Mouse (Mus musculus): Measurements from ENCODE around the gene 4921539E11Rik. TPM values are rescaled to one million over a fixed set of nuclear protein-coding genes. Genes with fewer than 3 reads are reported as not detected.

4921539E11Rik gene
- total RNA-seq, 2 experiments from 2014 or later = not detected

- no peak for DNase-seq (ENCODE audit: low spot score)
- intact Hi-C loops (cut with DNase I) = no loop called here
Observed at GRCm38 (mm10) chr4:103247813-103248212, 42.9 kb downstream of the 4921539E11Rik start.

DNA sequence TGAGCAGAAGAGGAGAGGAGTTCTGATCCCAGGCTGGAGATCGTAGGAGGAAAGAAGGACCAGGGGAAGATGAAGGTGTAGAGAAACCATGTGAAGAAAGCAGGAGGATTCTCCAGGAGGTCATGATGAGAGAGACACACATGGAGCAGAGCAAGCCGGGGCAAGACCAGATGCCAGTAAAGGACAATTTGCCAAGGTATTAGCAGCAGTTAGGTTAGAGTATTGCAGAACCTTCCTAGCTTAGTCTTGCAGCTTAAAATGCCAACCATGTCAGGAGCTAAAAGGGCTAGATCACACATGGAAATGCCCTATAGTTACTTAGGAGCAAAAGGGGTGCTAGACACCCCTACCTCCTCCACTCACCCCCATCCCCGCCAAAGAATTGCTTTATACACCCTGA, 43.4 kb downstream of the 4921539E11Rik start:
- no peak for DNase-seq (ENCODE audit: low spot score)
- intact Hi-C loops (cut with DNase I) = no loop called here

DNA sequence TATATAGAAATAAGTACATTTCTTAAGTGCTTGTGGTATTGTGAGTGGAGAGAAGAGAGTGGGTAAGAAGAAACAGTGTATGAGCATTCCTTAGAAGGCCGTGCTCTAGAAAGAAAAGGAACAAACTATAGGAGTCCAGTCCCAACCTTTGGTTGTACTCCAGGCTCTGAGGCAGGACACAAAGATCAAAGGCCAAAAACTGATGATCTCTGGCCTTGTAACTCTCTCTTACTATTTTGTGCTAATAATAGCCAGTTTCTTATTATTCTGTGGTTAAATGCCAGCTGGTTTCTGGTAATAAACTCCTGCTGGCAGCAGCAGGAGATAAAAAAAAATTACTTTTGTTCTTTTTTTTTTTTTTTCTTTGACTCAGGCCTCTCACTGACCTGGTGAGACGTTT, 58.5 kb downstream of the 4921539E11Rik start:
- no peak for DNase-seq (ENCODE audit: low spot score)
- intact Hi-C loops (cut with DNase I) = no loop called here

GRCm38 (mm10) chr4:103222854-103223253, 67.8 kb downstream of the 4921539E11Rik start:
- no peak for DNase-seq (ENCODE audit: low spot score)
- intact Hi-C loops (cut with DNase I) = no loop called here

- intact Hi-C loops (cut with DNase I) = no loop called here
- DNase-seq (ENCODE audit: low spot score) = no peak
Observed at GRCm38 (mm10) chr4:103221789-103222188, 68.9 kb downstream of the 4921539E11Rik start.

GRCm38 (mm10) chr4:103219011-103219410, 71.7 kb downstream of the 4921539E11Rik start:
- no peak for DNase-seq (ENCODE audit: low spot score)
- intact Hi-C loops (cut with DNase I) = loop anchor here (5.0 to 10.0 kb wide), 2 partner anchors 93 to 126 kb away; partner anchors contain the start of gene Oma1

GRCm38 (mm10) chr4:103216046-103216445, 74.6 kb downstream of the 4921539E11Rik start:
- intact Hi-C loops (cut with DNase I) = loop anchor here (5.0 to 10.0 kb wide), 2 partner anchors 96 to 129 kb away; partner anchors contain the start of gene Oma1
- no peak for DNase-seq (ENCODE audit: low spot score)

GRCm38 (mm10) chr4:103214925-103215820, 75.5 kb downstream of the 4921539E11Rik start, which contains the start of gene Slc35d1:
Gene Slc35d1, minus strand, starts transcription at chr4:103215164.
- intact Hi-C loops (cut with DNase I) = loop anchor here (5.0 to 10.0 kb wide), 3 partner anchors 97 to 130 kb away; partner anchors contain the start of gene Oma1
- DNase-seq (ENCODE audit: low spot score) = peak; percentile 54

- intact Hi-C loops (cut with DNase I) = loop anchor here (5.0 to 10.0 kb wide), 2 partner anchors 97 to 130 kb away; no protein-coding TSS in a partner anchor
- peak; percentile 63 for DNase-seq (ENCODE audit: low spot score)
Observed at GRCm38 (mm10) chr4:103214498-103214924, 76.2 kb downstream of the 4921539E11Rik start.

DNA sequence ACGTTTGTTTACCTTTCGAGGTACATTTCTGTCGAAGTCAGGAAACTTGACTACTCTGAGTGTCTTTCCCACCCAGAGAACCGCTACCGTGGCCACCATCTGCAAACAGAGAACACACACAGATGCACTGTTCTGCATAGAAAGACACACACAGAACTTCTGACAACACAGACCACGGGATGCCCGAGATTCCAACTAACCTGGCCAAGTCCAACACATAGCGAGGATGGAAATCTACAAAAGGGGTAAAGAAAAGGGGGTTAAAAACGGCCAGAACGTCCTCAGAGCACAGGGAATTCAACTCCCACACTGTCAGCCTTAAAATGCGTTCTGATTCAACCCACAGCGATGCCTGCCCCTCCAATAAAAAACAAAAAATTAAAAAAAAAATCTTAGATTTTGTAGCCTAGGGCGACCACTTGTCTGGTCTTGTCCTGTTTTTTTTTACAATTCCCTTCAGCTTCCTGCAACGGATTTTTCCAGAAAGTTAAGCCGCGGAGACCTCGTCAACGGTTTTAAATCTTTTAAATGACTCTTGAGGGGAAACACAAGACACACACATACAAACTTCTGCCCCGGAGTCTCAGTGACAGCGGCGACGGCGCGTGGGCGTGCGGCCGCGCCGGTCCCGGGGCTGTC, 76.7 kb downstream of the 4921539E11Rik start:
- no peak for DNase-seq (ENCODE audit: low spot score)
- intact Hi-C loops (cut with DNase I) = loop anchor here (5.0 to 10.0 kb wide), 2 partner anchors 97 to 131 kb away; no protein-coding TSS in a partner anchor

DNA sequence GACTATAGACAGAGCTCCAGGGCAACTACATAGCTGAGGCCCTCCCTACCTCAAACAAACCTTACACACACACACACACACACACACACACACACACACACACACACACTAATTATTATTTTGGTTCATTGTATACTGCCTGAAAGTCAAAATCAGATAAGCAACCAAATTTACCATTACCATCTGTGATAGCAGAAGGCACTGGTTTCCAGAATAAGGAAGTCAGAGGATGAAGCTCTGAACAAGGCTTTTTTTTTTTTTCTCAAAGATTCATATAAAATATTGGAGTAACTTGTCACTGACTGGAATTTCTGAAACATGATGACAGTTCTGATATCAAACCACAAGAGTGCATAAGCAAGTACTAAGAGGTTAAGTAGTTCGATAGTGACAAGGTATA, 82.1 kb downstream of the 4921539E11Rik start:
- no peak for DNase-seq (ENCODE audit: low spot score)
- intact Hi-C loops (cut with DNase I) = no loop called here

DNA sequence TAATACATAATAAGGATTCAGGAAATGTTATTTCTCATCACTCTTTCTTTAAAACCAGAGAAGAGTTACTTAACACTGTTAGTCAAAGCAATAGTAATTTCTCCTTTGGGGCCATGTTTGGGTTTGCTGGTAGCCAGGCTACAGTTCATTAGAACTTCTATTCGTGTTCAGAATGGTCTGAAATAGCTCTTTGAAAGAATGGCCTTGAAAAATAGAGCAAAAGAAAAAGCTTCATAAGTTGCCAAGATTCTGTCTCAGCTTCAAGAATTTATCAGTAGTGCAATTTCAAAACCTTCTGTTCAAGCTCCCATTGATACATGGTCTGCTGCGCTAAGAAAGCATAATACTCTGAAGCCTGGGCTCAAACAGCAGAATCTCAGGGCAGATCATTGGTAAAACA, 87.0 kb downstream of the 4921539E11Rik start:
- intact Hi-C loops (cut with DNase I) = no loop called here
- DNase-seq (ENCODE audit: low spot score) = no peak

DNA sequence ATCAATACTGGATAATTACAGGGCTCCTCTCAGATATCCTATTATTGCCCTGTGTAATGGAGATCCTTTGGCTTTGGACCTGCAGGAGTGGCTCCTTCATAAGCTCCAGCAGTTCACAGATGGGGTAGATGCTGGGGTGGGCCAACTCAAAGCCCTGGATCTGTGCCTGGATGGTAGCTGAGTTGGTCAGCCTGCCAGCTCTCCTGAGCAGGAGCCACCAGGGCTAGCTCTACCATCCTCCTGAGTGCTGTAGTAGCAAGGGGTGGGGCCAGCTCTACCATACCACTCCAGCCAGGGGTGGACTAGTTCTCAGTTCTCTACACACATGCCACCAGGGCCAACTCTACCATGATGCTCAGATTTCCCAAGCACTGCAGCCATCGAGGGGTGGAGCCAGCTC, 90.6 kb downstream of the 4921539E11Rik start:
- intact Hi-C loops (cut with DNase I) = no loop called here
- DNase-seq (ENCODE audit: low spot score) = no peak

DNA sequence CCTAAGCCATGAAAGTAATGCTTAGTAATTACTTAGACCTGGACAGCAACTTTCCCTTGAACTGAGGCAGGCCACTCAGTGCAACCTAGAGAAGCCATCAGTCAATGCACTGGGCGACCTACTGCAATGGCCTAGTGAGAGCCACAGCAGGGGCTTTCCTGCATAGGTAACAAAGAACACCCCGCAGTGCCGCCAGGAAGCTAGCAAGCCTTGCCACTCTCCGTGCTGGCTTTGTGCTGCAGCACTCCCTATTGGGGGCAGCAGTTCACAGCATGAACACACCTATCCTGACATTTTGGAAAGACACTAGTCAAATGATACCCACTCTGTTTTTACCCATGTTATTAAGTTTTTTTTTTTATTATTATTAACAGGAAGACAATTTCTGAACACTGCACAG, 91.6 kb downstream of the 4921539E11Rik start:
- no peak for DNase-seq (ENCODE audit: low spot score)
- intact Hi-C loops (cut with DNase I) = no loop called here

- intact Hi-C loops (cut with DNase I) = no loop called here
- no peak for DNase-seq (ENCODE audit: low spot score)
Observed at GRCm38 (mm10) chr4:103197401-103197800, 93.3 kb downstream of the 4921539E11Rik start.

DNA sequence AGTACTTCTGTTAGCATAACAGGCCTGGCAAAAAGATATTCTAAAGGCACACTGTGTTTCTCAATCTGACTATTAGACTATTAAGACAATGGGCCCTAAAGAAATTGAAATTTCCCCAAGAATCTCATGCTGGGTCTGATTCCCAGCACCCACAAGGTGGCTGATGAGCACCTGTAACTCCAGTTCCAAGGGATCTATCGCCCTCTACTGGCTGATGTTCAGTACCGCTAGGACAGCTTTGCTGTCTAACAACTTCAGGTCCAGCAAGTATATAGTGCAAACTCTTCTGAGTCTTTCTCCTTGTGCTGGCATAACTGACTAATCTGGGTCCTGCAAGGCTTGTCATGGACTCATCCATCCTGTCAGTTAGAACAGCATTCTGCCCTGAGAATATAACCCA, 98.2 kb downstream of the 4921539E11Rik start:
- intact Hi-C loops (cut with DNase I) = no loop called here
- DNase-seq (ENCODE audit: low spot score) = no peak

GRCm38 (mm10) chr4:103188786-103189640, 101.7 kb downstream of the 4921539E11Rik start:
- intact Hi-C loops (cut with DNase I) = no loop called here
- DNase-seq (ENCODE audit: low spot score) = no peak
